Mouse (Mus musculus): Measurements from ENCODE around the gene Etv5. TPM values are rescaled to one million over a fixed set of nuclear protein-coding genes. Genes with fewer than 3 reads are reported as not detected.

Gene Etv5
- polyA plus RNA-seq (2015; fragmentation: Nextera tagmentation; extraction: Ambion mirVana), result 21.6 and 23.0 TPM in 2 replicates

GRCm38 (mm10) chr16:22439499-22440177 lies at the start of gene Etv5:
Gene Etv5, minus strand, starts transcription at chr16:22439719.

Other genes with a start within 250 kb of the Etv5 start
- gene Tra2b, start 173.7 kb downstream of the Etv5 start, polyA plus RNA-seq (2015; fragmentation: Nextera tagmentation; extraction: Ambion mirVana), result 94.0 and 109 TPM in 2 replicates
- 0.77 and 0.83 TPM in 2 replicates for gene Dgkg, start 217.5 kb upstream of the Etv5 start, polyA plus RNA-seq (2015; fragmentation: Nextera tagmentation; extraction: Ambion mirVana)